Mouse (Mus musculus) right cerebral cortex, adult 2 months (tissue): ENCODE results near the gene Gp5.
A peak's percentile ranks its signal among the peaks of the same experiment; 100 is the strongest.

ENCODE experiments used
- DNase-seq, 2 experiments: peaks; one replicate each; pipeline ENCODE4 v3.0.0; 2021 to 2022; ENCODE audit warnings: low spot score in 2 of 2

Gene Gp5

GRCm38 (mm10) chr16:30280676-30281297 is 29.8 kb downstream of the Gp5 start:
- DNase-seq: no peak

DNA sequence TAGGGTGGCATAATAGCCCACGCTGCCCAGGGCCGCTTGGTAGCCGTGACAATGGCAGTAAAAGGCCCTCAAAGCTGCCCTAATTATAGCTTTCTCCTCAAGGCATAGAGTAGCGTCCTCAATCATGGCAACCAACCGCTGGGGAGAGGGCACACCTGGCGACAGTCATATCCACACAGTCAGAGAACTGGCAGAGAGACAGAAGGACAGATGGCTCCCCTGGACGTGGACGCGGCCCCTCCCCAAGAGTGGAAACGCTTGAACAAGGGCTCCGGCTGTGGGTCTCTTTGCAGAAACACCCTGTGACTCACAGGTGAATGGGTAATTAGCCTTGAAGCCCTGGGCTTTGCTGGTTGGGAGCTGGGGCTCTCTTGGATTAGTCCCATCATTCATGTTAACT is 32.2 kb downstream of the Gp5 start:
- no peak for DNase-seq

DNA sequence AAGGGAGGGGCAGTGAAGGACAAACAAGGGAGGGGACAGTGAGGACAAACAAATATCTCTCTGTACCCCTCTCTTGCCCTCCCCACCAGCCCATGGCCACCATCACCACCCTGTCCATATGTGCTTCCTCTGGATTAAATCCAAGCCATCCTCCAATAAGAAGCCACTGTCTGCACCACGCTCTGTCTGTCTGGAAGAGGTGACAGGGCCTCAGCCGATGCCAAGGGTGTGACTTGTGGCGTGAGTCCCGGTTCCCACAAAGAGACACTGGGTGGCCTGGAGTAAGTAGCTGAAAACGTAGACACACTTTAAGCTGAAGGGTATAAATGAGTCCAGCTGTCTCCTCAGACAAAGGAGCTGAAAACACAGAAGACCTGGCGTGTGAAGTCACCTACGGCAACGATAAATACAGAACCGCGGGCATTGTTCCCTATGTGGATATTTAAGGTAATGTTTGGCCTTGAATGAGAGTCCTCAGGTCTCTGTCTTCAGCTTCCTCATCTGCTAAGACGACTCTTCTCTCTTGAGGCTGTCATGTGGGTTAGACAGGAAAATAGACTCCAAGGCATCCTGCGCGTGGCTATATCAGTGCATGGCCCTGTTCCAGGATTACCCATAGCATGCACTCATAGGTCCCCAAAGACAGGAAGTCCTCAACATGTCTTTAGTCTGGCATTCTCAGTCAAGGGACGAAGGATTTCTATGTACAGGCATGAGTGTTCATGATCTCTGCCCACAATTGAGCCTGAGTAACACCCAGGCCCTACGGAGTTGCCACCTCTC is 34.8 kb downstream of the Gp5 start:
- DNase-seq: no peak

DNA sequence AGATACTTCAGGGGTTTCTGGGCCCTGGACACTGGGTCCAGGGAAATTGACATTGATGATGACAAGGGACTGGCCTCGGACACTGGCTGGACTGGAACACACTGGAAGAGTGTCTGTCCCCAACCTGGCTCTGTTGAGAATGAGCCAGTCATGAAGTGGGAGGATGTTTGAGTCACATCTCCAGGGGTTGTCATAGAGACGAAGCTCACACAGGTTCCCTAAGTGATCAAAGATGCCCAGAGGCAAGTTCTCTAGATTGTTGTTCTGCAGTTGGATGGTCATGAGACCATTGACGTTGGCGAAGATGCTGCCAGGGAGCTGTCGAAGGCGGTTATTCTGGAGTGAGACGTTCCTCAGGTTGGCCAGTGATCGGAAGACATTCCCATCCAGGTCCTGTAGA is 37.5 kb downstream of the Gp5 start:
- DNase-seq: peak; percentile 24 to 28

GRCm38 (mm10) chr16:30271941-30272595 is 38.5 kb downstream of the Gp5 start:
- peak in 1 of 2 experiments; percentile 41 for DNase-seq

- DNase-seq: no peak
Observed at GRCm38 (mm10) chr16:30271223-30271761, 39.3 kb downstream of the Gp5 start.

DNA sequence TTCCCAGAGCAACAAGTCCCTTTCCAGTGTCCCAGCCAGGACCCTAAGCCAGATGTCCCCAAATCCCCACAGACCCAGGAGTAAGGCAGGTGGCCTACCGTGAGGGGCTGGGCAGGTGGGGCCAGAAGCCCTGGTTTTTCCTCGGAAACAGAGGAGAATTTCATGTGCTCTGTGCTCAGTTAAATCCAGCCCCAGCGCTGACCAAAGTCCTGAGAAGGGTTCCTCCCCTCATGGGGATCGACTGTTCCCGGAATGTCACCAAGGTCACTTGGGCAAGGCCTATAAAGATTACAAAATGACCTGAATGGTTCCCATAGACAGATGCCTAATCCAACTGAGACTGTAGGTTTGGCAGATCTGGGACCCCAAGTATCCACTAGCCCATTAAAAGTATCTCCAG is 43.2 kb downstream of the Gp5 start, which contains the start of gene Cpn2:
Gene Cpn2, minus strand, starts transcription at position 141 of the 400 bp plus-strand sequence.
- DNase-seq: no peak

- no peak for DNase-seq
Observed at GRCm38 (mm10) chr16:30266561-30266960, 44.0 kb downstream of the Gp5 start.

DNA sequence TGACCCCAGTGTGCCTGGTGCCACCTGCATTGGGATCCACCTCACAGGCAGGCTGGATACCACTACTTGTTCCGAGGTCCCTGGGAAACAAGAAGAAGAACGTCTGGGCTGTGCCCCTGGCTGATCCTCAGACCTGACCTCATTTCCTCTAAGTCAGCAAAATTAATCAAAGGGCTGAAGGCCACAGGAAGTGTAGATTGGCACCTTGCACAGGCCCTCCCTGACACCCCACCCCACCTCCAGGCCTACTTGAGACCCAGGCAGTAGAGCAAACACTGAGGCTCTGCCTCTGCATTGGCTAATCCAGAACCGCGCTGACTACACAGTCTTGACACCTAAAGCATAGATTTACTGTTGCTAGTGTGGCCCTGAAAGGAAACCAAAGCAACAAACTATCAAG is 45.0 kb downstream of the Gp5 start:
- no peak for DNase-seq

- no peak for DNase-seq
Observed at GRCm38 (mm10) chr16:30263156-30263555, 47.4 kb downstream of the Gp5 start.

DNA sequence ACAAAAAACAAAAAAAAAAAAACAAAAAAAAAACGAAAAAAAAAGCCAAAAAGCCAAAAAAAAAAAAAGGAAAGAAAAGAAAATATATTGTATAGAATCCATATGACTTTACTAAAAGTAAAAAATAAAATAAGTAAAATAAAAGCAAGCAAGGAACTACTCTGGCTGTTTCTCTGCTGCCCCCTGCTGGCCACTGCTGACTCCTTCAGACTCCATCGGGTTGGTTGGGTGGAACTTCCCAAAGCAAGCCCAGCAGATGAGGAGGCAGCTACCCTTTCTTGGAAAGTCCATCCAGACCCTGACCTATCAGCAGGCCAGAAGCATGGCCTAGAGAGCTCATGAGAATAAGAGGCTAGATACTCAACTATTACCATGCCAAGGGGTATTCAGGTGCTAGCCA is 47.9 kb downstream of the Gp5 start:
- peak; percentile 69 to 77 for DNase-seq

DNA sequence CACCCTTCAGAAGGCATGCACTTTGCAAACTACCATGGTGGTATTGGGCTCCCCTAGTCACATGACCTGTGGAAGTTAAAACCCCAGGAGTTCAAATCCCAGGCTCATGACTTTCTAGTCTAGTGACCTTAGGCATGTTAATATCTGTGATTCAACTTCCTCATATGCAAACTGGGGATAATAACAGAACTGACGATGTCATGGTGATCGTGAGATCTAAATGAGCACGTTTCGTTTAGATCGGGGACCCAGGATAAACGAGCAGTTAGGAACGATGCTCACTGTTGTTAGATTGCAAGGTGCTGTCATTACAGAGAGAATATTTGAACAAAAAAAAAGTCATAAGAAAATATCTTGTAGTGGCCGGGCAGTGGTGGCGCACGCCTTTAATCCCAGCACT is 48.4 kb downstream of the Gp5 start:
- no peak for DNase-seq

GRCm38 (mm10) chr16:30261341-30261740 is 49.2 kb downstream of the Gp5 start:
- no peak for DNase-seq

DNA sequence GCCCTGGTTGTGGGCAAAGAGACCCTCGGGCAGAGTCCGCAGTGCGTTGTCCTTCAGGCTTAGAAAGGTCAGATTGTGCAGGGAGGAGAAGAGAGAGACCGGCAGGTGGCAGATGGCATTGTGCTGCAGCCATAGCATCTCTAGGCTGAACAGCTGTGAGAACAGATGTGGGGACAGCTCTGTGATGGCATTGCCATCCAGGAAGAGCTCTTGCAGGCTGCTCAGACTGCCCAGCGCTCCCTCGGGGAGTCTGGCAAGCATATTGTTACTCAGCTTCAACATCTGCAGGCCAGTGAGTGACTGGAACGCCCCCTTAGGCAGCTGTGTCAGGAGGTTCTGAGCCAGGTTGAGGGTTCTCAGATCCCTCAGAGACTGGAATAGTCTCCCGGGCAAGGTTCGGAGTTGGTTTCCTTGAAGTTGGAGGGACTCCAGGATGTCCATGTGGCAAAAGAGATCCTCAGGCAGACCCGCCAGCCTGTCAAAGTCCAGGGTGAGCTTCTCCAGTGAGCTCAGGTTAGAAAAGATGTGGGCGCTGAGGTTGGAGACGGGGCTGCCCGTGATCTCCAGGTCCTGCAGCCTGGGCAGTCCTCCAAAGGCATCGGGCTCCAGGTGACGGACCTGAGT is 50.5 kb downstream of the Gp5 start:
- no peak for DNase-seq

DNA sequence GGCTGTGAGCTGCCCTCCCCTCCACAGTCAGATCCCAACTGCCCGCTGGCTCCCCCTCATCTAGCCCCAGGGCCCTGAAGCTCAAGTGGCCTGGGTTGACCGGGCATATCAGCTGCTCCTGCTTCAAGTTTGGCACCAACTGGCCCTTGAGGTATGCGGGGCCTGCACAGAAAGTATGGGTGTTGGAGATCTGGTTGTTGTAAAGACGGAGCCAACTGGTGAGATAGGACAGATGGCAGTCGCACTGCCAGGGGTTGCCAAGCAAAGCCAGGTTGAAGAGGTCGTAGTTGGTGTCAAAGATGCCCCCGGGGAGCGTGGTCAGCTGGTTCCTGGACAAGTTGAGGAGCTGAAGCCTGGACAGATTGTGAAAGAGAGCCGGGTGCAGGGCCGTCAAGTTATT is 51.1 kb downstream of the Gp5 start:
- no peak for DNase-seq

DNA sequence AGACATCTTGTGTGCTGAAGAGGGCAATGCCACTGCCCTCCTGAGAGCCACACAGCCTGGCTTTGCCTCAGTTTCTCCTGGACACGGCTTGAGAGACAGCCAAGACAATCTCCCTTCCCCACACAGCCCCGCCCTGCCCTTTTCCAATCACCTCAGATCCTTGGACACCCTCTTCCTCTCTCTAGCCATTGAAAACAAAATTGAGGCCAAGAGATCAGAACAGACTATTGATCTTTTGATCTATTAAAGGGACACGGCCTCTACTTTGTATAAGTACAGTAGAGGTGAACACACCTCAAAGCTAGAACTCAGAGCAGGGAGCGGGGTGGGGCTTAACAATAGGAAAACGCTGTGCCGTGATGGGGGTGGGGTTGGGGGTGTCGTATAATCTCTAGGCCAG is 52.1 kb downstream of the Gp5 start:
- no peak for DNase-seq

DNA sequence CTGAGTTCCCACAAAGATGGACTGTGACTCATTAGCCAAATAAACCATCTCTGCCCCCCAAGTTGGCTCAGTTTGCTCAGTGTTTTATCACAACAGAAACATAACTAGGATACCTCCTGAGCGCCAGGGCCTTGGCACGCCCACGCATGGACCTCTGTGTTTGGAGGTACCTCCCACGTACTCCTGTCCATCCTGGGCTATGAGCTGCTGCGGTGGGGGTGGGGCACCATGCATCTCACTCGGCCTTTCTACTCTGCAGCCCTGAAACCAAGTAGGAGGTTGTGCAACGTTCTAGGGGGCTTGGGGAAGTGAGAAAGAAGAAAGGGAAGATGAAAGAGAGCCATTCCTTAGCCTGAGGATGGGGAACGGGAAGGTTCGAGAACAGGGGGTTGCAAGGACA is 52.9 kb downstream of the Gp5 start:
- DNase-seq: no peak
